Mouse (Mus musculus) lung, postnatal 0 days (tissue): ENCODE measurements around the gene Kdm3a. TPM values are rescaled to one million over a fixed set of nuclear protein-coding genes. Genes with fewer than 3 reads are reported as not detected.
A peak's percentile ranks its signal among the peaks of the same experiment; 100 is the strongest.

Experiments
- ATAC-seq: fragments of 200-750 bp; cut with Nextera tagmentation; 2 replicates; pipeline ENCODE4 v1.8.0; 2017; ENCODE audit warnings: moderate library complexity
- DNase-seq: peaks from one replicate; pipeline ENCODE4 v3.0.0-alpha.2; 2016; ENCODE audit warnings: low spot score
- H3K27ac ChIP-seq: fragments of 300-500 bp; sonication (generic); 2 replicates; pipeline ENCODE4 v1.5.1; 2014; ENCODE audit warnings: antibody characterized with exemption, mild to moderate bottlenecking, low read length, mixed read lengths
- H3K27me3 ChIP-seq: fragments of 300-500 bp; sonication (generic); replicated peaks from 2 replicates; pipeline ENCODE4 v1.6.1; 2014; ENCODE audit warnings: low read length, mixed read lengths; ENCODE audit not compliant: insufficient read depth
- H3K36me3 ChIP-seq: fragments of 300-500 bp; sonication (generic); 2 replicates; pipeline ENCODE4 v1.6.1; 2014; ENCODE audit warnings: low read length, mixed read lengths; ENCODE audit not compliant: insufficient read depth
- H3K4me1 ChIP-seq: fragments of 300-500 bp; sonication (generic); 2 replicates; pipeline ENCODE4 v1.6.1; 2014; ENCODE audit warnings: antibody characterized with exemption, low read depth, low read length, mixed read lengths; ENCODE audit not compliant: insufficient read depth
- H3K4me2 ChIP-seq: fragments of 300-500 bp; sonication (generic); replicated peaks from 2 replicates; pipeline ENCODE4 v1.6.1; 2014; ENCODE audit warnings: low read depth, mild to moderate bottlenecking, low read length, moderate library complexity, mixed read lengths
- H3K4me3 ChIP-seq: fragments of 300-500 bp; sonication (generic); 2 replicates; pipeline ENCODE4 v1.5.1; 2014; ENCODE audit warnings: low read depth, low read length
- H3K9ac ChIP-seq: fragments of 300-500 bp; sonication (generic); replicated peaks from 2 replicates; pipeline ENCODE4 v1.6.1; 2014; ENCODE audit warnings: low read depth, mild to moderate bottlenecking
- H3K9me3 ChIP-seq: fragments of 300-500 bp; sonication (generic); 2 replicates; pipeline ENCODE4 v1.6.1; 2016; ENCODE audit warnings: low read length, mixed read lengths
- CTCF ChIP-seq: IDR thresholded peaks from 2 replicates; pipeline ENCODE4 v1.5.1; 2016; ENCODE audit warnings: antibody characterized with exemption, mild to moderate bottlenecking
- EP300 ChIP-seq: IDR thresholded peaks from 2 replicates; pipeline ENCODE4 v1.6.1; 2016; ENCODE audit warnings: antibody characterized with exemption, mild to moderate bottlenecking, control low read depth
- WGBS: fragments of 180-500 bp; shearing (Covaris S2); extraction: QIAGEN DNeasy Blood & Tissue Kit; methylation state at CpG from one replicate; pipeline ENCODE4 v1.1.7; 2014; 5-methylcytosine and 5-hydroxymethylcytosine counted together
- polyA plus RNA-seq: library from polyadenylated mRNA; unstranded; fragments of >200 nt; fragmentation: Nextera tagmentation; extraction: Ambion mirVana; gene quantifications from 2 replicates; pipeline ENCODE4 v1.2.1, GENCODE M21; 2015

The Kdm3a gene
- polyA plus RNA-seq, 1 experiment from 2014 or later = 23.8 TPM

DNA sequence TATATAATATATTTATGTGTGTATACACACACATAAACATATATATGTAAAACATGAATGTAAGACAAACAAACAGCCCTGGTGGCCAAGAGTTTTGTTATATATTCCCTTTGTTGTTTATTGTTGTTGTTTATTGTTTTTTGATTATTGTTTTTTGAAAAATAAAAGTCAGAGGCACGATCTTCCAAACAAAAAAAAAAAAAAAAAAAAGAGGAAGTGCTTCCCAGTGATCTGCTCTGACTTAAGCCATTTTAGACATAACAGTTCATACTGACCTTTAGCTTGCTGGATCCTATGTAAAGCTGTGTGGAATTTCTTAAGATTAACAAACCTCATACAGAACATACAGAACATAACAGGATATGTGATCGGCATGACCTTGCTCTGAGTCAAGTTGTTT lies 19.1 kb upstream of the Kdm3a start:
- no peak overlapping the region for H3K9ac ChIP-seq
- WGBS = 78% methylated on average over 2 of the region's 2 CpGs
- peaks cover 5% of the 10 kb centered on the region; the same call in 1 of the 2 replicates for H3K4me1 ChIP-seq
- no peak for ATAC-seq
- no peak overlapping the region for H3K4me2 ChIP-seq
- no peak for DNase-seq
- H3K4me3 ChIP-seq = no peak overlapping the region
- no peak overlapping the region for H3K27ac ChIP-seq
- no peaks in the 10 kb centered on the region for H3K36me3 ChIP-seq
- TF ChIP-seq CTCF (no peak), EP300 (no peak)
- H3K9me3 ChIP-seq = no peaks in the 10 kb centered on the region
- no peaks in the 10 kb centered on the region for H3K27me3 ChIP-seq

DNA sequence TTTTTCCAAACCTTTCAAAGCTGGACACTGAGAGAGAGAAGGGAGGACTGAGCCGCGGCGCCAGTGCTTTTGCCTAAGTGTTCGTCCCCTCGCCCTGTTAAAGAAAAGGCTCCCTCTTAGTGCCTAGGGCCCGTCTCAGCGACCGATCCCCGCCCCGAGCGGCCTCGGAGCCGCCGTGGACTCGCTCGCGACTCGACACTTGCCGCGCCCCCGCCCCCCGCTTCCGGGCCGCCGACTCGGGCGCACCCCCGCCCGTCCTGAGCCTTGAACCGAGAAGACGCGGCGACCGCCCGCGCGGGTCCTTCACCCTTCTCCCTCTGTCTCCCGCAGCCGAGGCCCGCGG lies 333 bp downstream of the Kdm3a start:
- Histone ChIP-seq H3K9me3 (no peaks in the 10 kb centered on the region), H3K27me3 (no peaks in the 10 kb centered on the region), H3K9ac (peak overlapping the region; percentile 92), H3K4me2 (peak overlapping the region; percentile 78), H3K4me1 (peaks cover 8% of the 10 kb centered on the region; the same call in 1 of the 2 replicates), H3K27ac (peak overlapping the region; percentile 98), H3K4me3 (peak overlapping the region; percentile 90), H3K36me3 (no peaks in the 10 kb centered on the region; the same call in 1 of the 2 replicates)
- TF ChIP-seq EP300 = no peak
- TF ChIP-seq CTCF = no peak
- 1% methylated on average over 22 of the region's 41 CpGs for WGBS
- DNase-seq (no peak), ATAC-seq (no peak; the same call in 1 of the 2 replicates)

DNA sequence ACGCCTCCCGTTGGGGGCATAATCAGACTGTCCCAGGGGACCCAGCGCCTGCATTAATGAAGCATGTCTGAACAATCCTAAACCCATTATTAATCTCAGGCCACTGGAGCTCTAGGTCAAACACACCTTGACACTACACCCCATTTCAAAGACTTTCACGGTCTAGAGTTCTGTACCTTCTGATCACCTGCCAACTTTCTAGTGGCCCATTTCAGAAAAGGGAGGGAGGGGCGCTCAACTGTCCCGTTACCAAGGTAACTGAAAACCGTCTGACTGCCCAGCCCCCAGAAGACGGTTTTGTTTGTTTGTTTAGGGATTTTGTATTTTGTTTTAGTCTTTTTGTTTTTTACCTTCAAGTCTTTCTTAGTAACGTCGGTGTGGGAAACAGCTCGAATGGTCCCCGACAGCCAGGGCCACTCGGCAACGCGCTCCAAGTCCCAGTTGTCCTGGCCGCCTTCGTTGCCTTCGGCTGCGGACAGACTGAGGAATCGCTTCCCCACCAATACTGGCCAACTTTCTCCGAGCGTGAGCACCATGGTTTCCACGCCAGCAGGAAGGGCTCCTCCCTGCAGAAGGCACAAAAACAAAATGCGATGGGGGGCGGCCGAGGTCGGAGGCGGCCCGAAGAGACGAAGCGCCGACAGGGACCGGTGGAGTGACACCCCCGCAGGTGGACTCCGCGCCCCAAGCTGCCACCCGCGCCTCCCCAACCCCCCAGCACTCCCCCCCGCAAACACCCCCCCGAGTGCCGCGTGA lies 906 bp downstream of the Kdm3a start:
- H3K4me3 ChIP-seq = peak overlapping the region; percentile 90
- ATAC-seq (no peak), DNase-seq (peak; percentile 68)
- peak overlapping the region; percentile 98 for H3K27ac ChIP-seq
- H3K9me3 ChIP-seq = no peaks in the 10 kb centered on the region
- TF ChIP-seq CTCF (no peak; the same call in 1 of the 2 replicates), EP300 (no peak)
- 1% methylated on average over 41 of the region's 42 CpGs for WGBS
- H3K27me3 ChIP-seq = no peaks in the 10 kb centered on the region
- H3K36me3 ChIP-seq = peaks cover under 1% of the 10 kb centered on the region; the same call in 1 of the 2 replicates
- H3K4me1 ChIP-seq = peaks cover 8% of the 10 kb centered on the region; the same call in 1 of the 2 replicates
- peak overlapping the region; percentile 78 for H3K4me2 ChIP-seq
- H3K9ac ChIP-seq = peak overlapping the region; percentile 92

DNA sequence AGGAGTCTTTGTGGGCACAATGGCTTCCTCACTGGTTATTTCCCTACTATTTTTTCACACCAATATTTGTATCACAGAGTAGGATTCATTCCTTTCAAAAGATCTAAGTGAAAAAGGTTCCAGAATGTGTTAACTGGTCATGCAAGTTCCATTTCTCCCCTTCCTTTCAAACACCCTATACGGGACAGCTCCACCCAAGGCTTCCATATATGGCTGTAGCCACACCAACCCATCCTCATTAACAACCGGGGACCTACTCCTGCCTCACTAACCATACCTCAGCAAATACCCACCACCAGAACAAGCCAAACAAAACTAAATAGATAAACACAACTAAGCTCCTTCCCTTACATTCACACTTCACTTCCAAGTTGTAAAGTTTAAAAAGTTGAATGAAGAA lies 1.6 kb downstream of the Kdm3a start:
- WGBS = 6% methylated on average over 2 of the region's 2 CpGs
- DNase-seq (peak; percentile 16), ATAC-seq (no peak)
- H3K4me3 ChIP-seq = peak overlapping the region; percentile 90
- no peak overlapping the region; the same call in 1 of the 2 replicates for H3K9ac ChIP-seq
- no peaks in the 10 kb centered on the region for H3K9me3 ChIP-seq
- peaks cover 3% of the 10 kb centered on the region; the same call in 1 of the 2 replicates for H3K36me3 ChIP-seq
- no peaks in the 10 kb centered on the region for H3K27me3 ChIP-seq
- peak overlapping the region; percentile 78 for H3K4me2 ChIP-seq
- H3K4me1 ChIP-seq = peaks cover 8% of the 10 kb centered on the region; the same call in 1 of the 2 replicates
- TF ChIP-seq CTCF = no peak
- TF ChIP-seq EP300 = no peak
- no peak overlapping the region for H3K27ac ChIP-seq

DNA sequence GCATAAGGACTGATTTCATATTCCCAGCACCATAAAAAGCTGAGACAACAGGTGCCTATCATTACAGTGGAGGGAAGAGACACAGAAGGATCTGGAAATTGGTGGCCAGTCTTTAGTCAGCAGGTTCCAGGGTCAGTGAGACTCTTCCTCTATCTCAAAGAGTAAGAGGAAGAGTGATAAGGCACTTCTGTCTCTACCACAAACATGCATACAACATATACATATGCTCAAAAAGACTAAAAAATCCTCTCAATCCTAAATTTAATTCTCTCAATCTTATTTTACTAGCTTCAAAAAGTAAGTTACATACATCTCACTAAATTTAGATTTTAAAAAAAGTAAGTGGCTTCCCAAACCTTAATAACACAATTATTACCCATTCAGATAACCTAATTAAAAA lies 5.5 kb downstream of the Kdm3a start:
- no peak for DNase-seq
- Histone ChIP-seq H3K27ac (no peak overlapping the region), H3K4me3 (no peak overlapping the region), H3K4me1 (peaks cover 8% of the 10 kb centered on the region; the same call in 1 of the 2 replicates), H3K36me3 (peaks cover 21% of the 10 kb centered on the region), H3K9me3 (no peaks in the 10 kb centered on the region), H3K9ac (no peak overlapping the region), H3K4me2 (no peak overlapping the region), H3K27me3 (no peaks in the 10 kb centered on the region)
- no peak for ATAC-seq
- TF ChIP-seq CTCF (no peak), EP300 (no peak)

DNA sequence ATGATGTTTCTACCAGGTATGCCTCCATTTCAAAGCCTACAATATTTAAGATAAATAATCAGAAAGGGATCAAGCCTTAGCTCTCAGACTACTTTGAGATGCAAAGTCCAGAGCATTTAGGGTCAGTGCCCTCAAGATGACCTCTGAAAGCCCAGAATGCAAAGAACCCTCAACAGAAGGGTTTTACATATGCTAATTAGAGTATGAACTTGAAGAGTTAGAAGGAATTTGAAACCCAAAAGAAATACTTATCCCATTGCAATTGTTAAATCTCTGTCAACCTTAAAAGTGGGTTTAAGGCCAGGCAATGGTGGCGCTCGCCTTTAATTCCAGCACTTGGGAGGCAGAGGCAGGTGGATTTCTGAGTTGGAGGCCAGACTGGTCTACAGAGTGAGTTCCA lies 6.8 kb downstream of the Kdm3a start:
- ATAC-seq (no peak), DNase-seq (no peak)
- Histone ChIP-seq H3K9ac (no peak overlapping the region), H3K9me3 (no peaks in the 10 kb centered on the region), H3K4me1 (peaks cover 4% of the 10 kb centered on the region), H3K36me3 (peaks cover 21% of the 10 kb centered on the region), H3K27me3 (no peaks in the 10 kb centered on the region), H3K4me2 (no peak overlapping the region), H3K4me3 (no peak overlapping the region), H3K27ac (no peak overlapping the region)
- 98% methylated on average over 2 of the region's 2 CpGs for WGBS
- TF ChIP-seq CTCF (no peak), EP300 (no peak)
